Mouse (Mus musculus): ENCODE measurements at regions not wholly inside any gene's neighbourhood (a gene's known extent, or its start where the extent isn't known, plus 50 kb on each side); places are given as distances from the start of the nearest gene placed in this dataset.
A peak's percentile ranks its signal among the peaks of the same experiment; 100 is the strongest.
"Not testable (repeated sequence)": the region's sequence is repeated elsewhere in the genome, so short reads cannot be mapped to it uniquely, and the experiment has no call there.

GRCm38 (mm10) chr1:18012941-18013340 lies 132.8 kb downstream of the Crisp4 start:
- peak; percentile 43 for TF ChIP-seq CTCF (conservative IDR thresholded peaks at IDR 0.05; ENCODE audit: low read length)
- TF ChIP-seq NANOG (IDR thresholded peaks at IDR 0.05; ENCODE audit: borderline replicate concordance, low read length): not testable (repeated sequence)
